Mouse (Mus musculus): ENCODE data around the gene Runx1. TPM values are rescaled to one million over a fixed set of nuclear protein-coding genes. Genes with fewer than 3 reads are reported as not detected.

The Runx1 gene
- total and polyA plus RNA-seq, 2 experiments from 2014 or later: 1.3 to 2.2 TPM

DNA sequence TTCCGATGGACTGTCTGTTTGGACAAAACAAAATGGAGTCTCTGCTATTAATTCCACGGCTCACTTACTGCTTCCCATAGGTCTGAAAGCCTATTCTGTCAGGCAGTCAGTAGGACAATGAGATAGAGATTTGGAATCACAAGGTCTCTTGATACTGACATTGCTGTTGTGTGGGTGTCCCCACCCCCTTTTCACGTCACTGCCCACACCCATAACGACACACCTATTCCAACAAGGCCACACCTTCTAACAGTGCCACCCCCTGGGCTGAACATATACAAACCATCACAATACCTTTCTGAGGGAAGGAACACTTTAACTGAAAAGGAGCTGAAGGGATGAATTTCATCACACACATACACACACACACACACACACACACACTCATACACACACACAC is 68.4 kb downstream of the Runx1 start:
- no peaks in the 10 kb centered on the region for H3K36me3 ChIP-seq (ENCODE audit: insufficient read depth, low read length)
- ATAC-seq: no peak
- H3K27me3 ChIP-seq (ENCODE audit: insufficient read depth, low read length): no peaks in the 10 kb centered on the region
- H3K9me3 ChIP-seq (ENCODE audit: low read length): no peaks in the 10 kb centered on the region
- H3K4me3 ChIP-seq (ENCODE audit: low read length): no peak overlapping the region
- no peak for TF ChIP-seq CTCF (IDR thresholded peaks at IDR 0.05; ENCODE audit: low read depth)
- no peak overlapping the region for H3K27ac ChIP-seq
- no peaks in the 10 kb centered on the region for H3K4me1 ChIP-seq (ENCODE audit: insufficient read depth, low read length)
- no peak overlapping the region for H3K9ac ChIP-seq (replicated peaks; ENCODE audit: low read length)
- no peak for DNase-seq (ENCODE audit: low spot score)
- H3K4me2 ChIP-seq (ENCODE audit: low read depth, low read length): no peak overlapping the region
- 77% methylated on average over 4 of the region's 4 CpGs for WGBS

DNA sequence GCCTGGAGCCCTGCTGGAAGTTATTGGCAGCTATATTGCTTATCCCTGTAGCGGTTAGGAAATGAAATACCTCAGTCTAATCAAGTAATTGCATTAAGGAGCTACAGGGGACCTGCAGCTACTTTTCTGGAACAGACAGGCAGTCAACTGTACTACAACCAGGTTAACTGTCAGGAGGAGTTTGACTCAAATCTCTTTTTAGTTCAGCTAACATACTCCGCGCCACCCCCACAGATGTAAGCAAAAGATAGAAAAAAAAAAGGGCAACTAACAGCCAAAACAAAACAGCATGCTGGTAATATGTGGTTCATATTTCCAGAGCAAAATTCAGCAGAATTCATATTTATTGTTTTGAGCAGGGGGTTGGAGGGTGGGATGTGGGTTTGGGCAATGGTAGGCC is 72.0 kb downstream of the Runx1 start:
- no peaks in the 10 kb centered on the region for H3K36me3 ChIP-seq (ENCODE audit: insufficient read depth, low read length)
- H3K27me3 ChIP-seq (ENCODE audit: insufficient read depth, low read length): no peaks in the 10 kb centered on the region
- H3K27ac ChIP-seq: no peak overlapping the region
- no peak for ATAC-seq
- no peak overlapping the region for H3K4me2 ChIP-seq (ENCODE audit: low read depth, low read length)
- no peak overlapping the region for H3K9ac ChIP-seq (replicated peaks; ENCODE audit: low read length)
- H3K4me1 ChIP-seq (ENCODE audit: insufficient read depth, low read length): no peaks in the 10 kb centered on the region
- H3K4me3 ChIP-seq (ENCODE audit: low read length): no peak overlapping the region
- WGBS: 75% methylated on average over 3 of the region's 3 CpGs
- TF ChIP-seq CTCF (IDR thresholded peaks at IDR 0.05; ENCODE audit: low read depth): no peak
- H3K9me3 ChIP-seq (ENCODE audit: low read length): no peaks in the 10 kb centered on the region
- DNase-seq (ENCODE audit: low spot score): no peak

DNA sequence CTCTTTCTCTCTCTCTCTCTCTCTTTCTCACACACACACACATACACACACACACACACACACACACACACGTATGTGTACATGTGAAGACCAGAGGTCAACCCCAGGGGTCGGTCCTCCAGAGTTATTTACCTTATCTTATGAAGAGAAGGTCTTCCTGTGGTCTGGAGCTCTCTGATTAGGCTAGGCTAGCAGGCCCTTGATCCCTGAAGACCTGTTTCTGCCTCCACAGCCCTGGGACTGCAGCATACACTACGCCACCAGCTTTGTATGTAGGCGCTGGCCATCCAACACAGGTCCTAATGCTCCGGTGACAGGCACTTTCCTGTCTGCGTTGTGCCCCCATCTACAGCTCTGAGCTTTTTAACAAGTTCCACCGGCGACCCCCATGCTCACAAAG is 72.8 kb downstream of the Runx1 start:
- Histone ChIP-seq H3K27me3 (ENCODE audit: insufficient read depth, low read length) (no peaks in the 10 kb centered on the region), H3K27ac (no peak overlapping the region), H3K4me1 (ENCODE audit: insufficient read depth, low read length) (no peaks in the 10 kb centered on the region), H3K36me3 (ENCODE audit: insufficient read depth, low read length) (no peaks in the 10 kb centered on the region), H3K9me3 (ENCODE audit: low read length) (no peaks in the 10 kb centered on the region), H3K9ac (replicated peaks; ENCODE audit: low read length) (no peak overlapping the region), H3K4me3 (ENCODE audit: low read length) (no peak overlapping the region), H3K4me2 (ENCODE audit: low read depth, low read length) (no peak overlapping the region)
- WGBS: 89% methylated on average over 8 of the region's 8 CpGs
- ATAC-seq: no peak
- DNase-seq (ENCODE audit: low spot score): no peak
- no peak for TF ChIP-seq CTCF (IDR thresholded peaks at IDR 0.05; ENCODE audit: low read depth)

GRCm38 (mm10) chr16:92748272-92748671 is 77.7 kb downstream of the Runx1 start:
- TF ChIP-seq CTCF (IDR thresholded peaks at IDR 0.05; ENCODE audit: low read depth): no peak
- Histone ChIP-seq H3K36me3 (ENCODE audit: insufficient read depth, low read length) (no peaks in the 10 kb centered on the region), H3K27me3 (ENCODE audit: insufficient read depth, low read length) (no peaks in the 10 kb centered on the region), H3K4me1 (ENCODE audit: insufficient read depth, low read length) (no peaks in the 10 kb centered on the region), H3K4me3 (ENCODE audit: low read length) (no peak overlapping the region), H3K9ac (replicated peaks; ENCODE audit: low read length) (no peak overlapping the region), H3K27ac (no peak overlapping the region), H3K4me2 (ENCODE audit: low read depth, low read length) (no peak overlapping the region), H3K9me3 (ENCODE audit: low read length) (no peaks in the 10 kb centered on the region)
- no peak for ATAC-seq
- DNase-seq (ENCODE audit: low spot score): no peak
- 89% methylated on average over 1 of the region's 1 CpGs for WGBS

DNA sequence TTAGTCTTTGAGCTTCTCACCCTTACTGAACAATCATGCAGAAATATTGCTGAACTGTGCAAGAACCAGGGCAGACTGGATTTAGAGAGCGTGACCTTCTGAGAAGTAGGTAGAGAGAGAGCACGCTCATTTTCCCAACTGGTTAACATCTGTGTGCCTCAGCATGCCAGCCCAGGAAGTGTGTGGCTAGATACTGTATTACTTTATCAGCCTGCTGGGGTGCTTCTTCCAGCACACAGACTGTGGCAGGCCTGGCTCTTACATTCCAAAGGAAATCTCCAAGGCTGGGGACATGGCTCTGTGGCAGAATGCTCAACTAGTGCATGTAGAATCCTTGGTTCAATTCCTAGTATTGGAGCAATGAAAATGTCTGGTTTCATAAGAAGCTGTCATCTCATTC is 78.9 kb downstream of the Runx1 start:
- 87% methylated on average over 2 of the region's 2 CpGs for WGBS
- Histone ChIP-seq H3K4me3 (ENCODE audit: low read length) (no peak overlapping the region), H3K9ac (replicated peaks; ENCODE audit: low read length) (no peak overlapping the region), H3K4me2 (ENCODE audit: low read depth, low read length) (no peak overlapping the region), H3K9me3 (ENCODE audit: low read length) (no peaks in the 10 kb centered on the region), H3K4me1 (ENCODE audit: insufficient read depth, low read length) (no peaks in the 10 kb centered on the region), H3K27ac (no peak overlapping the region), H3K27me3 (ENCODE audit: insufficient read depth, low read length) (no peaks in the 10 kb centered on the region), H3K36me3 (ENCODE audit: insufficient read depth, low read length) (no peaks in the 10 kb centered on the region)
- DNase-seq (ENCODE audit: low spot score) (no peak), ATAC-seq (no peak)
- no peak for TF ChIP-seq CTCF (IDR thresholded peaks at IDR 0.05; ENCODE audit: low read depth)

GRCm38 (mm10) chr16:92745239-92745638 is 80.7 kb downstream of the Runx1 start:
- Histone ChIP-seq H3K27ac (no peak overlapping the region), H3K36me3 (ENCODE audit: insufficient read depth, low read length) (no peaks in the 10 kb centered on the region), H3K9ac (replicated peaks; ENCODE audit: low read length) (no peak overlapping the region), H3K4me1 (ENCODE audit: insufficient read depth, low read length) (no peaks in the 10 kb centered on the region), H3K4me3 (ENCODE audit: low read length) (no peak overlapping the region), H3K9me3 (ENCODE audit: low read length) (no peaks in the 10 kb centered on the region), H3K4me2 (ENCODE audit: low read depth, low read length) (no peak overlapping the region), H3K27me3 (ENCODE audit: insufficient read depth, low read length) (no peaks in the 10 kb centered on the region)
- 75% methylated on average over 3 of the region's 3 CpGs for WGBS
- ATAC-seq (no peak), DNase-seq (ENCODE audit: low spot score) (no peak)
- no peak for TF ChIP-seq CTCF (IDR thresholded peaks at IDR 0.05; ENCODE audit: low read depth)

DNA sequence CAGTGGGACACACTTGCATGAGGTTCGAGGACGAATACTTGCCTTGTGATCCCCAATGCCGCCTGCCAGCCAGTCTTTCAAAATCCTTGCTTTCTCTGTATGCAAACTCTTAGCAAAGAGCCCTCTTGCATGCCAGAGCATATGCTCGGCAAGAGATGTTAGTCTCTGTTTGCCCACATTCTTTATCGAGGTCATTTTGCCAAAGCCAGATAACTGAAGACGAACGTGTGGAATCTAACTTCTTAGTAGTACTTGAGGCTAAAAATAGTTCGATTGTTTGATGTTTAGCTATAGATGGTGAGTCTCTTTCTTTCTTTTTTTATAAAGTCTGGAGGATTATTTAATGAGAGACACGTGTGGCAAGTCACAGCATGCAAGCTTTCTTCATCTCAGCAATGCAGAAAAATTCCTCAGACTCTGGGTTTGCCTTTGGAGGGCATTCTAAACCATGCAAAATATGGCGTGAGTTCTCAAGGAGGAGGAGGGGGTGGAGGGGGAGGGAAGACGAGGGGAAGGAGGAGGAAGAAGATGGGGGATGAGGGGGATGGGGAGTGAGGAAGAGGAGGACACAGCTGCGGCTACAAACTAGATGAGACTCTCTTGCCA is 81.7 kb downstream of the Runx1 start:
- 64% methylated on average over 12 of the region's 12 CpGs for WGBS
- no peak for DNase-seq (ENCODE audit: low spot score)
- Histone ChIP-seq H3K9me3 (ENCODE audit: low read length) (no peaks in the 10 kb centered on the region), H3K4me1 (ENCODE audit: insufficient read depth, low read length) (no peaks in the 10 kb centered on the region), H3K27ac (no peak overlapping the region), H3K27me3 (ENCODE audit: insufficient read depth, low read length) (no peaks in the 10 kb centered on the region), H3K36me3 (ENCODE audit: insufficient read depth, low read length) (no peaks in the 10 kb centered on the region), H3K4me2 (ENCODE audit: low read depth, low read length) (no peak overlapping the region), H3K9ac (replicated peaks; ENCODE audit: low read length) (no peak overlapping the region), H3K4me3 (ENCODE audit: low read length) (no peak overlapping the region)
- ATAC-seq: no peak
- no peak for TF ChIP-seq CTCF (IDR thresholded peaks at IDR 0.05; ENCODE audit: low read depth)
